Mouse (Mus musculus) megakaryocyte, embryonic 14.5 days (primary cell): ENCODE data around the gene Actr5.

Source experiments
- FLI1 ChIP-seq: IDR thresholded peaks from 2 replicates; pipeline ENCODE4 v1.6.1; 2012; ENCODE audit warnings: low read length, inconsistent platforms, mixed read lengths
- GATA1 ChIP-seq: IDR thresholded peaks from 3 replicates; pipeline ENCODE4 v1.6.1; 2012; ENCODE audit warnings: mixed read lengths, low read length, inconsistent platforms, borderline replicate concordance

- TF ChIP-seq GATA1 = no peak
- TF ChIP-seq FLI1 = no peak
Measured at GRCm38 (mm10) chr2:158642587-158642986, 17.9 kb downstream of the Actr5 start.
